In genomic region chr5:73642091-73642490, GRCm38 (mm10) we compare ENCODE assay signal across 9 mouse cellular contexts. TPM values are rescaled to one million over a fixed set of nuclear protein-coding genes. Genes with fewer than 3 reads are reported as not detected.
DNase-seq lines count a peak whose midpoint lies in the region; ATAC-seq and TF ChIP-seq lines count a peak whose summit lies in the region.
"Had no signal": no experiment of that assay in that cellular context is flagged by ENCODE, and none has a peak within 500 bp of the region (broad histone marks: within the 10 kb centered on the region; RNA-seq: fewer than 3 reads in every experiment).

No protein-coding gene starts in this region.

- no peak for TF ChIP-seq POLR2A in lung, adult 2 months (IDR thresholded peaks at IDR 0.05; ENCODE audit: borderline replicate concordance, extremely low read depth, low read depth, low read length)

- no peak overlapping the region for H3K27ac ChIP-seq in forebrain, embryonic 11.5 days (ENCODE audit: low read depth, low read length)
- no peak overlapping the region for H3K27ac ChIP-seq in forebrain, embryonic 15.5 days (replicated peaks)
- H3K27ac ChIP-seq: limb, embryonic 12.5 days had no signal

- H3K4me1 ChIP-seq in forebrain, embryonic 11.5 days (replicated peaks; ENCODE audit: control insufficient read depth, insufficient read depth, low read length): 0 out of 2 replicates have a peak, but pooled peaks cover 6% of the 10 kb centered on the region
- H3K4me1 ChIP-seq in forebrain, embryonic 15.5 days: peaks cover 12% of the 10 kb centered on the region
- H3K4me1 ChIP-seq in lung, adult 2 months (ENCODE audit: control insufficient read depth, insufficient read depth, low read length): peaks cover 3% of the 10 kb centered on the region

- intact Hi-C loops in heart, postnatal 36 days (cut with DNase I): no loop called here

- no peak overlapping the region for H3K4me2 ChIP-seq in forebrain, embryonic 11.5 days (ENCODE audit: low read depth, low read length, severe bottlenecking)
- H3K4me2 ChIP-seq in forebrain, embryonic 15.5 days (replicated peaks): no peak overlapping the region
- H3K4me2 ChIP-seq: limb, embryonic 12.5 days had no signal

- peak; percentile 45 for TF ChIP-seq CTCF in lung, adult 2 months (IDR thresholded peaks at IDR 0.05; ENCODE audit: insufficient read depth, low read length)

- no peaks in the 10 kb centered on the region for H3K9me3 ChIP-seq in forebrain, embryonic 11.5 days (ENCODE audit: control insufficient read depth, low read length)
- no peaks in the 10 kb centered on the region for H3K9me3 ChIP-seq in forebrain, embryonic 15.5 days
- H3K9me3 ChIP-seq: limb, embryonic 12.5 days had no signal

- H3K4me3 ChIP-seq in forebrain, embryonic 11.5 days (ENCODE audit: low read depth, low read length): no peak overlapping the region
- no peak overlapping the region for H3K4me3 ChIP-seq in forebrain, embryonic 15.5 days
- H3K4me3 ChIP-seq in lung, adult 2 months (replicated peaks; ENCODE audit: extremely low read depth, low read depth, low read length): no peak overlapping the region
- H3K4me3 ChIP-seq: limb, embryonic 12.5 days had no signal

- H3K27me3 ChIP-seq in forebrain, embryonic 11.5 days (ENCODE audit: control insufficient read depth, insufficient read depth, low read length): no peaks in the 10 kb centered on the region; the same call in 1 of the 2 replicates
- H3K27me3 ChIP-seq in forebrain, embryonic 15.5 days: no peaks in the 10 kb centered on the region

- no peak for ATAC-seq in forebrain, embryonic 11.5 days (replicated peaks; ENCODE audit: low FRiP score)
- ATAC-seq in forebrain, embryonic 15.5 days (replicated peaks): no peak
- no peak for ATAC-seq in megakaryocyte, adult 5-6 weeks (ENCODE audit: poor library complexity, severe bottlenecking)

- H3K9ac ChIP-seq in forebrain, embryonic 11.5 days (ENCODE audit: low read length): no peak overlapping the region
- no peak overlapping the region for H3K9ac ChIP-seq in forebrain, embryonic 15.5 days (replicated peaks)
- H3K9ac ChIP-seq: limb, embryonic 12.5 days had no signal

- no peaks in the 10 kb centered on the region for H3K36me3 ChIP-seq in forebrain, embryonic 11.5 days (ENCODE audit: control insufficient read depth, insufficient read depth, low read length)
- peaks cover 8% of the 10 kb centered on the region; the same call in 1 of the 2 replicates for H3K36me3 ChIP-seq in forebrain, embryonic 15.5 days

- WGBS in forebrain, embryonic 11.5 days: 83% methylated on average over 4 of the region's 4 CpGs
- WGBS in forebrain, embryonic 15.5 days: 82% methylated on average over 4 of the region's 4 CpGs
- 86% methylated on average over 4 of the region's 4 CpGs for WGBS in lung, adult 2 months

- peak; percentile 60 for DNase-seq in forebrain, embryonic 11.5 days (ENCODE audit: low spot score)
- DNase-seq in lung, adult 2 months: no peak
- no peak for DNase-seq in lung, adult 18-20 months
- DNase-seq in brain, adult 2 months (ENCODE audit: low read depth, low spot score): peak; percentile 55
- DNase-seq in retina, embryonic 14.5 days (ENCODE audit: low spot score): peak; percentile 50
- DNase-seq in heart, postnatal 36 days: no peak

RNA-seq across cellular contexts. Expression of gene Sgcb, which starts 5.5 kb away (rescaled TPM):
- 19.9 and 20.5 TPM in 2 replicates for polyA plus RNA-seq in forebrain, embryonic 11.5 days (2014; fragmentation: Nextera tagmentation; extraction: Ambion mirVana)
- polyA plus RNA-seq in forebrain, embryonic 15.5 days (2015; fragmentation: Nextera tagmentation; extraction: Ambion mirVana): 25.3 and 25.4 TPM in 2 replicates
- polyA plus RNA-seq in lung, adult 2 months (2012; rRNA removed): 7.7 and 10.5 TPM in 2 replicates
- 9.5 TPM in 2 replicates for total RNA-seq in megakaryocyte, adult 5-6 weeks (2015)
- total RNA-seq in megakaryocyte, adult 5-6 weeks (2017): 4.5 and 4.6 TPM in 2 replicates
- 100 to 1,000 TPM in 1 of 2 experiments, 10 to 100 TPM in 1; 97.5 to 103 TPM for total RNA-seq in heart, postnatal 36 days (2021)

RNA-seq across cellular contexts. Expression of gene Spata18, which starts 9.1 kb away (rescaled TPM):
- 0.32 and 0.36 TPM in 2 replicates for polyA plus RNA-seq in forebrain, embryonic 11.5 days (2014; fragmentation: Nextera tagmentation; extraction: Ambion mirVana)
- 0.17 and 0.78 TPM in 2 replicates for polyA plus RNA-seq in forebrain, embryonic 15.5 days (2015; fragmentation: Nextera tagmentation; extraction: Ambion mirVana)
- polyA plus RNA-seq in lung, adult 2 months (2012; rRNA removed): 22.3 and 24.2 TPM in 2 replicates
- total RNA-seq in megakaryocyte, adult 5-6 weeks (2015): not detected in 2 replicates
- not detected in 2 replicates for total RNA-seq in megakaryocyte, adult 5-6 weeks (2017)
- under 1 TPM; 0.27 to 0.28 TPM for total RNA-seq in heart, postnatal 36 days (2021)

RNA-seq across cellular contexts. Expression of gene Lrrc66, which starts 9.8 kb away (rescaled TPM):
- not detected in 2 replicates for polyA plus RNA-seq in forebrain, embryonic 11.5 days (2014; fragmentation: Nextera tagmentation; extraction: Ambion mirVana)
- polyA plus RNA-seq in forebrain, embryonic 15.5 days (2015; fragmentation: Nextera tagmentation; extraction: Ambion mirVana): not detected in 2 replicates
- 0.09 TPM in 1 of 2 replicates, not detected in the other for polyA plus RNA-seq in lung, adult 2 months (2012; rRNA removed)
- not detected in 2 replicates for total RNA-seq in megakaryocyte, adult 5-6 weeks (2015)
- total RNA-seq in megakaryocyte, adult 5-6 weeks (2017): 0.11 TPM in 1 of 2 replicates, not detected in the other
- total RNA-seq in heart, postnatal 36 days (2021): not detected
- polyA plus RNA-seq: limb, embryonic 12.5 days had no signal

Comparison
In these comparisons a context has a peak if more than half of its experiments do, and no peak if none do; other contexts are left out.
1. DNase-seq: peak in forebrain, embryonic 11.5 days (single experiment), brain, adult 2 months (single experiment) and retina, embryonic 14.5 days (single experiment); none in lung, adult 2 months (single experiment), lung, adult 18-20 months (0 of 2) and heart, postnatal 36 days (0 of 2).
2. RNA of gene Spata18, which starts 9.1 kb away (polyA plus RNA-seq): 22.3 to 24.2 TPM in lung, adult 2 months; 0.17 to 0.78 TPM in forebrain, embryonic 15.5 days and 0.32 to 0.36 TPM in forebrain, embryonic 11.5 days; every median in the first group is over 10 times any median in the second.